Mouse (Mus musculus) ovary, postnatal 10 days (tissue): ENCODE measurements around the gene Sdf4.

Experiments used
- DNase-seq: peaks from one replicate; pipeline ENCODE4 v3.0.0; 2022; ENCODE audit warnings: low spot score

Sdf4 gene

DNA sequence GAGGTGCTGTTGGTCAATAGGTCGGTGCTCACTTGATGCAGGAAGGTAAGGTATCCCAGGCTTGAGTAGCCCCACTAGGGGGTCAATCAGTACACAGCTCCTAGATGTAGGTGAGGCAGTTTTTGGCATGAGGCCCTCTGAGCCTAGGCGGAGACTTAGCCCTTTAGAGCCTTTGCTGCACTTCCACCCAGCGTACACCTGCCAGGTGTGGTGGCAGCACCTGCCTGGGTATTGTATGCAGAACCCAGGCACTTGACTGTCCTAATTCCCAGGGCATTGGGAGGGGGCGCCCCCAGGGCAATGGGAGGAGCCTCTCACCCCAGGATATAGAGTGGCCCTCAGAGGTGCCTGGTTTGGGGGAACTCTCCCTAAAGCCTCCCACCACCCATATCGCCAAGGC lies 62.5 kb downstream of the Sdf4 start:
- no peak for DNase-seq

DNA sequence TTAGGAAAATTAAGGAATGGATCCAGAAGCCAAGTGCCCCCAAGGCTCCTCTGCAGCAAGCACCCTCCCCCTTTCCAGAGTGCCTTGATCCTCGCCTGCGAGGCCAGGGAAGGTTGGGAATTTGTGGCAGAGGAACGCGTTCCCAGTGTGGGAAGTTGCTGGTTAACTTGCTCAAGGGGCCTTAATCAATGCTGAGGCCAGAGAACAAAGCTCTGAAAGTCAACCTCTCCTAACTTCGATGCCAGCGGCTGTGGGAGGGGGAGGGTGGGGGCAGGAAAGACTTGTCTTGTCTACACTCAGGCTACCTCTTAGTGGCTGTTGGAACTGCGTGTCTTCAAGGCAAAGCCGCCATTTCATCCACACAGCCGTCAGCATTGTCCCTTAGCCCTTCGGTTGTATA lies 65.0 kb downstream of the Sdf4 start:
- DNase-seq: no peak

GRCm38 (mm10) chr4:156058826-156059225 lies 66.2 kb downstream of the Sdf4 start:
- no peak for DNase-seq

DNA sequence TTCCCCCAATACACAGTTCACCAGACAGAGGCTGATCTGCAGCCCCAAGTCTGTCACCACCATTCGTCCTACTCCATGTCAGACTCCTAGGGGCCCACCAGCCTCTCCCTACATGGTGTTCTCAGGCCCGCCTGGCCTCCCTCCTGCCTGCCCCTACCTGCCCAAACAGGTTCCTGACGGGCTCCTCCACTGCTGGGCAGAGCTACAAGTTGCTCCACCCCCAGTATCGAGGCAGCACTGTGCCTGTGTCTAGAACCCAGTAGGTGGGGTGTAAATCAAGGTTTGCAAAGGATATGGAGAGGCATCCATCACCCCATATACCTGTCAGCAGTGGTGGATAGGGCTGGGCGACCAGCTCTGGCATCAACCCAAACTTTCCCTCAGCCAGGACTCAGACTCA lies 66.6 kb downstream of the Sdf4 start, which contains the start of gene Ttll10:
Ttll10 (minus strand) TSS at position 154 of the 400 bp plus-strand sequence.
- DNase-seq: no peak

- DNase-seq: peak; percentile 29
Observed at GRCm38 (mm10) chr4:156059713-156060112, 67.0 kb downstream of the Sdf4 start.
